ENCODE assay signal across 7 mouse cellular contexts in genomic region chr9:117903025-117903424, GRCm38 (mm10).
DNase-seq lines count a peak whose midpoint lies in the region; ATAC-seq lines count a peak whose summit lies in the region.

No protein-coding gene starts in this region.

- DNase-seq in thymus, postnatal 0 days (ENCODE audit: low spot score): peak; percentile 35
- no peak for DNase-seq in thymus, postnatal 10 days (ENCODE audit: low spot score in 2 of 2)
- DNase-seq in brain, embryonic 18.5 days (ENCODE audit: low read depth, low spot score): peak; percentile 8
- peak; percentile 12 to 66 for DNase-seq in kidney, postnatal 36 days
- DNase-seq in lung, postnatal 10 days: peak; percentile 80
- DNase-seq in right cerebral cortex, postnatal 25 days: peak; percentile 29

- ATAC-seq in granulocyte monocyte progenitor cell, adult 5-6 weeks (replicated peaks; ENCODE audit: poor library complexity, severe bottlenecking): peak; percentile 68

Comparison
In these comparisons a context has a peak if more than half of its experiments do, and no peak if none do; other contexts are left out.
1. DNase-seq: peak in thymus, postnatal 0 days (single experiment), brain, embryonic 18.5 days (single experiment), kidney, postnatal 36 days (2 of 2), lung, postnatal 10 days (single experiment) and right cerebral cortex, postnatal 25 days (single experiment); none in thymus, postnatal 10 days (0 of 2).